Mouse (Mus musculus): Measurements from ENCODE around the gene AI593442.

AI593442 gene

DNA sequence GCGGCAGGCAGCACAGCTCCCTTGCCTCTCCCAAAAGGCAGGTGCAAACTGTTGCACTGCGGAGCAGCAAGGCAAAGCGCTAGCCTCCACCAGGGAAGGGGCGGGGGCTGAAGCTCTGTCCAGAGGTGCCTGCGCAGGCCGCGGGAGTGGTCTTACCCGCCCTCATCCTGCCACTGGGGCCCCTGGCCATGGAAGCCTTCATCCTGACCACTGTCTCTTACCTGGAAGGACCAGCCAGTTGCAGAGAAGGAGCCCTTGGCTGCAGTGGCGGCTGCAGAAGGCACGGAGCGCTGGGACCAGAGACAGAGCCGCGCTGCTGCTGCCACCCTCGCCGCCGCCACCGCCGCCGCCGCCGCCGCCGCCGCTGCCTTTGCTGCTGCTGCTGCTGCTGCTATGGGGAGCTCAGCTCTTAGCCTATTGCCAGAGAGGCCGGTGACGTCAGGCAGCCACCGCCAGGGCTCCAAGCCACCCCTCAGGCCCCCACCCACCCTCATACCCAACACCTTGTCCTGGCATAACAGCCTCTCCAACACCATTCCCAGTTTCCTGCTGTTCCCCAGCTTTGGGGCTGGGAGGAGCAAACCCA is at the start of gene AI593442:
TSS of gene AI593442 (minus strand) at position 419 of the 586 bp plus-strand sequence.
- DNase-seq (ENCODE audit: extremely low read depth, insufficient read length, low spot score) = no peak

- no peak for DNase-seq (ENCODE audit: extremely low read depth, insufficient read length, low spot score)
Measured at GRCm38 (mm10) chr9:52728806-52729205, 49.2 kb upstream of the AI593442 start.

DNA sequence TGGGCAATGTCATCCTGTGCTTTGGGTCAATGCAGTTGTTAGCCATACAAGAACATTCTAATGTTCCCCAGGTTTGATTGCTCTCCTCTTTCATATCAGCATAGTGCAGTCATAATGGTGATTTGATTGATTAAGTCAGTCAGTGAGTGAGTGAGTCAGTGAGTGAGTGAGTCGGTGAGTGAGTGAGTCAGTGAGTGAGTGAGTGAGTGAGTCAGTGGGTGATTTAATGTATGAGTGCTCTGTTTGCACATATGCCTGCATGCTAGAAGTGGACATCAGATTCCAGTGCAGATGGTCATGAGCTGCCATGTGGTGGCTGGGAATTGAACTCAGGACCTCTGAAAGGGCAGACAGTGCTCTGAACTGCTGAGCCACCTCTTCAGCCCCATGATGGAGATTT is 43.0 kb upstream of the AI593442 start:
- no peak for DNase-seq (ENCODE audit: extremely low read depth, insufficient read length, low spot score)

- DNase-seq (ENCODE audit: extremely low read depth, insufficient read length, low spot score) = no peak
Measured at GRCm38 (mm10) chr9:52719562-52719961, 40.0 kb upstream of the AI593442 start.

GRCm38 (mm10) chr9:52680036-52680435 is 456 bp upstream of the AI593442 start:
- no peak for DNase-seq (ENCODE audit: extremely low read depth, insufficient read length, low spot score)

DNA sequence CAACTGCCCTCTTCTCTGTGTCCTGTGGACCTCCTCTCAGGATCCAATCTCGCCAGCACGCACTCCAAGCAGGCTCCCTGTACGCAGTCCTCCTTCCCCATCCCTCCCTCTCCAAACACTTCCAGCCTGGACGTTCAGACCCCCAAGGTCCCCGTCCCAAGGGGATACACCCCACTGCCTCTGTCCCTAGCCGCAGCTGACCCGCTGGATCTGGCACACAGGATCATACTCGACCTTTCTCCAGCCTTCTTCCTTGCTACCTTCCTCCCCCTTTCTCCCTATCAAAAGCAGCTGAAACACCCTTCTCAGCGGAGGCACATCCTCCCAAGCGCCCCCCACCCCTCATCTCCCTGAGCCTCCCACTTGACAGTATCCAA is 753 bp downstream of the AI593442 start:
- no peak for DNase-seq (ENCODE audit: extremely low read depth, insufficient read length, low spot score)

GRCm38 (mm10) chr9:52678179-52678838 is 1.3 kb downstream of the AI593442 start:
- DNase-seq (ENCODE audit: extremely low read depth, insufficient read length, low spot score) = no peak

GRCm38 (mm10) chr9:52676587-52676986 is 3.0 kb downstream of the AI593442 start:
- DNase-seq (ENCODE audit: extremely low read depth, insufficient read length, low spot score) = no peak

DNA sequence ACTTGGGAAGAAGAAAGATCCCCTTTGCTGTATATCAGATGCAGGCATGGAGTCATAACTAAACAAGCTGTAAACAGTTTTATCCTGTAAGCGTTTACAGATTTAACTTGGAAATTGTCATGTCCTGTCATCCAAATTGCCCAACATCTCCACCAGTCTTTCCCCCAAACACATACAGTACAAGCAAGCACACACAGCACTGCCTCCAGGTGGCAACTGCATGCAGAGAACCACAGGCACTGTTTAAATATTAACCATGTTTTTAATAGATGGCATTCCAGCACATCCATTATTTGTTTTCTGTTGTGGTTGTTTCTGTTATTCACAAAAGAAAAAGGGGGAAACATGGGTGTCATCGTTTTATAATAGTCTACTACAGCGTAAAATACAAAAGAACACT is 3.6 kb downstream of the AI593442 start:
- DNase-seq (ENCODE audit: extremely low read depth, insufficient read length, low spot score) = no peak

DNA sequence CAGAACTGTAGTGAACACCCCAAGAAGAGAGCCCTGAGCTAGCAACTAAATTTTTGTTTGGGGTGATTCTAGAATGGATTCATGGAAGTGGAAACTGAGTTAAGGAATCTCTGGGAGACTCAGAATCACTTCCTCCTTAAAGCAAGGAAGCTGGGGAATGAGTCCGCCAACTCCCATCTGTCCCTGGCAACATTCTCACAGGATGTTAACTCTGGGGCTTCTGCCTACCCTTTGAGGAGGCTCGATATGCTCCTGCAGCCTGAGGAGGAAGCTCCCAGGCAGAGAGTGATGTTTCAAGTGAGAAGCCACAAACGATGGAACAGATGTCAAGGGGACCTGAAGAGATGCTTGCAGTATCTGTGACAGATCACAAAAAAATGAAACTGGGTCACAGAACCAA is 18.2 kb downstream of the AI593442 start:
- DNase-seq (ENCODE audit: extremely low read depth, insufficient read length, low spot score) = no peak

DNA sequence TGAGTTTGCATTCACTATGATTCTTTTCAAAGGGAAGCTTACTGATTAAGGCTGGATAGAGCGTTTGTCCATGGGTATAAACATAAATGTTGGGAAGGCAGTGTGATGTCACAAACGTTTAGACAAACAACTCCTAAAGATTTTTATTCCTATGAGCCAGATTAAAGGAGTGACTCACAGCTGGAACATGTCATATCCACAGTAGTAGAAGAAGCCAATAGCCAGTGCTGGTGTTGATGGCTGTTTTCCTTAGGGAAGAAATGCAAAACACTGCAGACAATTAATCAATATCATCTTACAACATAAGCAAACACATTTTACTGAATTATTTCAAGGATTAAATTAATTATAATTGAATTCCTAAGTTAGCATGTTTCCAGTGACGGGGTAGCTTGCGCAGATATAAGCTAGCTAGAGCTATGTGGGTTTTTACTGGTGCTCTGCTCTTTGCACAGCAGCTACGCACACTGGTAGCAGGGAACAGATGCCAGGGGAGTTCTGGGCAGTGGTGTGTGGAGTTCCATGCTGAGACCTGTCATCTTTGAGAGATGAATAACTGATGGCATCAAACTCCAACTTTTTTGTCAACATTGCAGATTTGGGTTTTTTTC is 29.1 kb downstream of the AI593442 start:
- DNase-seq (ENCODE audit: extremely low read depth, insufficient read length, low spot score) = no peak

- no peak for DNase-seq (ENCODE audit: extremely low read depth, insufficient read length, low spot score)
Measured at GRCm38 (mm10) chr9:52645312-52645711, 34.3 kb downstream of the AI593442 start.

DNA sequence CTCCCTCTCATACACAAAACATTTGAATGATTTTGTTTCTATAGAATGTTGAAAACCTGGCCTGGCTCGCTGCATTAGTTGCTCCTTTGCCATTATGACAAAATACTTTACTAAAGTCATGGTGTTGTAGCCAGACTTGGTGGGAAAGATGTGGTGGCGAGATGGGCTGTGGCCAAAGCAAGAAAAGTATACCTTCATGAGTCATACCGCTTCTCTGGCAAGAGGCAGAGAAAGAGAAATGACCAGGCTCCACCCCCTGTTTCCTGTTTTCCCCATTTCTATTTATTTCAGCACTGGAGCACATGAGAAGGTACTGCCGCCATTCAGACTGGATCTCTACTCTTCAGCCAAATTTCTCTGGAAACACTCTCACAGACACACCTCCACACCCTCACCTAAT is 35.0 kb downstream of the AI593442 start:
- peak; percentile 32 for DNase-seq (ENCODE audit: extremely low read depth, insufficient read length, low spot score)

GRCm38 (mm10) chr9:52644156-52644555 is 35.4 kb downstream of the AI593442 start:
- no peak for DNase-seq (ENCODE audit: extremely low read depth, insufficient read length, low spot score)

DNA sequence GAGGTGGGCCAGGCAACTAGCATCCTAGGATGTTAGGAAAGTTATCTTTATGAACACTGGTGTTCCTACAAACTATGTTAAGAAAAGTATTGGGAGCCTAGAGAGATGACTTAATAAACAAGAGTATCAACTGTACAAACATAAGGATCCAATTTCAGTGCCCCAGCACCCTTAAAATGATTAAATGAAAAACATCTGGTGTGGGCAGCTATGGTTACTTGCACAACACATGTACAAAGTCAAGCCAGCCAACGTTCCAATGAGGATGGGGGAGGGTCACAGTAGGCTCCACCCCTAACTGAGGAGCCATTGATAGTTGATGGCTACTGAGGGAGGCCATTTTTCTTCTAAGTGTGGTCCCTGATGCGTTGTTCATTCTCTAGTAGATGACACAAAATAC is 43.6 kb downstream of the AI593442 start:
- DNase-seq (ENCODE audit: extremely low read depth, insufficient read length, low spot score) = no peak

DNA sequence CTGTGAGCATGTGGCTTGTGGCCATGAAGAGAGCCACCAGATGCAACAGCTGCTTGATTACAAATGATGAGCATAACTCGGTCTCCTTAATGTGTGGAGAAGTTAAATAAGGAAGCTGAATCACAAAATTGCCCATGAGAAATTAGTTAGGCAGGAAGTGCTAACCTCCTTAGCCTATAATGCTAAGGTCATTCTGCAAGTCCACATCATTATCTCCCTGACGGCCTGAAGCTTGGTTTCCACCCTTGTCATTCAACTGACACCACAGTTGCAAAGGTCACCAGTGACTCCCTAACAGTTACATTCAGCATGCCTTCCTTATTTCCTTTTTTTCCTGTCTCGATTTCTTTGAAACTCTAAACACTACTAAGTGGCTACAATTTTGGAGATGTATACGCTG is 55.7 kb downstream of the AI593442 start:
- no peak for DNase-seq (ENCODE audit: extremely low read depth, insufficient read length, low spot score)

Data from 3134 (cell line).